Mouse (Mus musculus) kidney, adult 2 months (tissue): ENCODE measurements around the gene Gm14399.
"Not testable (repeated sequence)": the region's sequence is repeated elsewhere in the genome, so short reads cannot be mapped to it uniquely, and the experiment has no call there.

Source experiments
- CTCF ChIP-seq: fragments of 200-500 bp; conservative IDR thresholded peaks from 2 replicates; pipeline ENCODE4 v1.5.1; 2011; ENCODE audit warnings: low read depth, mild to moderate bottlenecking, control low read depth, low read length, moderate library complexity, mixed read lengths; ENCODE audit not compliant: insufficient read depth, insufficient read length
- POLR2A ChIP-seq: fragments of 200-500 bp; IDR thresholded peaks from one replicate; pipeline ENCODE4 v1.6.1; 2011; ENCODE audit warnings: low read depth, low read length, control low read depth

- not testable (repeated sequence) for TF ChIP-seq CTCF, POLR2A
These were observed at the start of gene Gm14399 for GRCm38 (mm10) chr2:175141993-175142295.
